Mouse (Mus musculus): Measurements from ENCODE around the gene Armc2. TPM values are rescaled to one million over a fixed set of nuclear protein-coding genes. Genes with fewer than 3 reads are reported as not detected.

The Armc2 gene
- polyA plus RNA-seq, 1 experiment from 2014 or later = 2.4 TPM

- no peak overlapping the region for H3K4me2 ChIP-seq (ENCODE audit: low read depth, low read length)
- H3K9me3 ChIP-seq (replicated peaks; ENCODE audit: control insufficient read depth, low read length) = no peaks in the 10 kb centered on the region
- DNase-seq (ENCODE audit: low spot score) = no peak
- no peak overlapping the region for H3K27ac ChIP-seq (replicated peaks; ENCODE audit: low read depth, low read length)
- H3K4me1 ChIP-seq (ENCODE audit: control insufficient read depth, insufficient read depth, low read length) = no peaks in the 10 kb centered on the region
- H3K27me3 ChIP-seq (ENCODE audit: control insufficient read depth, insufficient read depth, low read length) = no peaks in the 10 kb centered on the region
- no peaks in the 10 kb centered on the region for H3K36me3 ChIP-seq (replicated peaks; ENCODE audit: control insufficient read depth, insufficient read depth, low read depth, low read length)
- 89% methylated on average over 6 of the region's 6 CpGs for WGBS
- H3K4me3 ChIP-seq (ENCODE audit: low read depth, low read length) = no peak overlapping the region
- no peak overlapping the region for H3K9ac ChIP-seq (replicated peaks; ENCODE audit: low read length)
- ATAC-seq (replicated peaks; ENCODE audit: insufficient number of reproducible peaks, low FRiP score, low TSS enrichment, low read depth) = no peak
Observed at GRCm38 (mm10) chr10:41984221-41984620, 34.0 kb downstream of the Armc2 start.

- WGBS = 60% methylated on average over 7 of the region's 7 CpGs
- H3K4me2 ChIP-seq (ENCODE audit: low read depth, low read length) = no peak overlapping the region
- no peaks in the 10 kb centered on the region for H3K4me1 ChIP-seq (ENCODE audit: control insufficient read depth, insufficient read depth, low read length)
- no peaks in the 10 kb centered on the region for H3K36me3 ChIP-seq (replicated peaks; ENCODE audit: control insufficient read depth, insufficient read depth, low read depth, low read length)
- no peak overlapping the region for H3K4me3 ChIP-seq (ENCODE audit: low read depth, low read length)
- no peak for ATAC-seq (replicated peaks; ENCODE audit: insufficient number of reproducible peaks, low FRiP score, low TSS enrichment, low read depth)
- no peak for DNase-seq (ENCODE audit: low spot score)
- H3K9ac ChIP-seq (replicated peaks; ENCODE audit: low read length) = no peak overlapping the region
- H3K27me3 ChIP-seq (ENCODE audit: control insufficient read depth, insufficient read depth, low read length) = no peaks in the 10 kb centered on the region
- no peaks in the 10 kb centered on the region for H3K9me3 ChIP-seq (replicated peaks; ENCODE audit: control insufficient read depth, low read length)
- no peak overlapping the region for H3K27ac ChIP-seq (replicated peaks; ENCODE audit: low read depth, low read length)
Observed at GRCm38 (mm10) chr10:41982821-41983220, 35.4 kb downstream of the Armc2 start.

DNA sequence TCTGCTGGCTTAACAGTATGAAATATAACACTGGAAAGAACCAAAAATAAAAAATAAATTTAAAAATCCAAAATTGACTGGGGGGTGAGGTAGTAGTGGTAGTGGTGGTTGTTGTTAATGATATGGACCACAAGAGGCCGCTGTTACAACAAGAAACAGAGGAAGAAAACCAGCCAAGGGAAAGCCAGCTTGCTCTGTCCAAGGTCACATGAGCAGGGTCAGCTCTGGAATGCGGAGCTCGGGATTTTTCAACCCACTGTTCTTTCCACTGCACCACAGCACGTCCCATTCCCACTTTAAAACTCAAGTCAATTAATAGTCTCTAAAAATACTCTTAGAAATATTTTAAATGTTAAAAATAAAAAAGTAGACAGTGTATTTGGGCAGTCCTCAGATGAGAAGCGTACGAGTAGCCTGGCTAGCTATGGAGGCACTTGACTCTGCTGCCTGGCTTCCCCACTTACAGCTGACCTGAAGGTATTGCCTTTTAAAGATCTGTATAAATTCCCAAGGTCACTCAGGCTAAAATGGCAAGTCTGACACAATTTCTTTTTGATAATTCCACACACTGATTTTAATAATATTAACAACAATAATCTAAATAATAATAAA is 37.4 kb downstream of the Armc2 start:
- 25% methylated on average over 6 of the region's 6 CpGs for WGBS
- no peak overlapping the region for H3K4me2 ChIP-seq (ENCODE audit: low read depth, low read length)
- H3K9ac ChIP-seq (replicated peaks; ENCODE audit: low read length) = no peak overlapping the region
- H3K27ac ChIP-seq (replicated peaks; ENCODE audit: low read depth, low read length) = no peak overlapping the region
- H3K4me3 ChIP-seq (ENCODE audit: low read depth, low read length) = no peak overlapping the region
- H3K27me3 ChIP-seq (ENCODE audit: control insufficient read depth, insufficient read depth, low read length) = no peaks in the 10 kb centered on the region
- DNase-seq (ENCODE audit: low spot score) = peak; percentile 82
- ATAC-seq (replicated peaks; ENCODE audit: insufficient number of reproducible peaks, low FRiP score, low TSS enrichment, low read depth) = no peak
- no peaks in the 10 kb centered on the region for H3K4me1 ChIP-seq (ENCODE audit: control insufficient read depth, insufficient read depth, low read length)
- no peaks in the 10 kb centered on the region for H3K9me3 ChIP-seq (replicated peaks; ENCODE audit: control insufficient read depth, low read length)
- H3K36me3 ChIP-seq (replicated peaks; ENCODE audit: control insufficient read depth, insufficient read depth, low read depth, low read length) = no peaks in the 10 kb centered on the region

- no peak overlapping the region for H3K27ac ChIP-seq (replicated peaks; ENCODE audit: low read depth, low read length)
- no peak overlapping the region for H3K9ac ChIP-seq (replicated peaks; ENCODE audit: low read length)
- H3K4me1 ChIP-seq (ENCODE audit: control insufficient read depth, insufficient read depth, low read length) = no peaks in the 10 kb centered on the region
- DNase-seq (ENCODE audit: low spot score) (no peak), ATAC-seq (replicated peaks; ENCODE audit: insufficient number of reproducible peaks, low FRiP score, low TSS enrichment, low read depth) (no peak)
- H3K4me3 ChIP-seq (ENCODE audit: low read depth, low read length) = no peak overlapping the region
- H3K36me3 ChIP-seq (replicated peaks; ENCODE audit: control insufficient read depth, insufficient read depth, low read depth, low read length) = no peaks in the 10 kb centered on the region
- WGBS = 77% methylated on average over 7 of the region's 7 CpGs
- H3K4me2 ChIP-seq (ENCODE audit: low read depth, low read length) = no peak overlapping the region
- no peaks in the 10 kb centered on the region for H3K27me3 ChIP-seq (ENCODE audit: control insufficient read depth, insufficient read depth, low read length)
- no peaks in the 10 kb centered on the region for H3K9me3 ChIP-seq (replicated peaks; ENCODE audit: control insufficient read depth, low read length)
Observed at GRCm38 (mm10) chr10:41978403-41979234, 39.6 kb downstream of the Armc2 start.

DNA sequence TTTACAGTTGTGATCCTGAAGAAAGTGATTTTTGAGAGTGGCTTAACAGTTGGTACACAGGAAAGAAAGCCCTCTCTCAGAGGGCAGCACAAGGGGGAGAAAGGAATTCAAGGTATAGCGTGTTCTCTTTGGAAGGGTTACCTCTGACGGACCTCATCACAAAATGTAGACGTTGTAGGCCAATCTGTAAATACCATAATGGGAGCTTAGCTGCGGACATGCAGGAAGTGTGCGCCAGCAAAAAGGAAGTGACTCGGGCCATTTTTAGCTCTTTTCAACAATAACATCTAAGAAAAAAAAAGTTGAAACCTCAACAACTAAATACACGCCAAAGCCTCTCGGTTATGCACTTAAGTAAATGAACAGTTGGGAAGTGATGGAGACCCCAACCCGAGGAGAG is 45.6 kb downstream of the Armc2 start:
- WGBS = 87% methylated on average over 9 of the region's 9 CpGs
- Histone ChIP-seq H3K27me3 (ENCODE audit: control insufficient read depth, insufficient read depth, low read length) (no peaks in the 10 kb centered on the region), H3K4me2 (ENCODE audit: low read depth, low read length) (no peak overlapping the region), H3K9me3 (replicated peaks; ENCODE audit: control insufficient read depth, low read length) (no peaks in the 10 kb centered on the region), H3K9ac (replicated peaks; ENCODE audit: low read length) (no peak overlapping the region), H3K4me1 (ENCODE audit: control insufficient read depth, insufficient read depth, low read length) (no peaks in the 10 kb centered on the region), H3K4me3 (ENCODE audit: low read depth, low read length) (no peak overlapping the region), H3K27ac (replicated peaks; ENCODE audit: low read depth, low read length) (no peak overlapping the region), H3K36me3 (replicated peaks; ENCODE audit: control insufficient read depth, insufficient read depth, low read depth, low read length) (no peaks in the 10 kb centered on the region)
- no peak for DNase-seq (ENCODE audit: low spot score)
- ATAC-seq (replicated peaks; ENCODE audit: insufficient number of reproducible peaks, low FRiP score, low TSS enrichment, low read depth) = no peak

- Histone ChIP-seq H3K27me3 (ENCODE audit: control insufficient read depth, insufficient read depth, low read length) (no peaks in the 10 kb centered on the region), H3K9ac (replicated peaks; ENCODE audit: low read length) (no peak overlapping the region), H3K4me3 (ENCODE audit: low read depth, low read length) (no peak overlapping the region), H3K4me1 (ENCODE audit: control insufficient read depth, insufficient read depth, low read length) (no peaks in the 10 kb centered on the region), H3K4me2 (ENCODE audit: low read depth, low read length) (no peak overlapping the region), H3K36me3 (replicated peaks; ENCODE audit: control insufficient read depth, insufficient read depth, low read depth, low read length) (no peaks in the 10 kb centered on the region), H3K9me3 (replicated peaks; ENCODE audit: control insufficient read depth, low read length) (no peaks in the 10 kb centered on the region), H3K27ac (replicated peaks; ENCODE audit: low read depth, low read length) (no peak overlapping the region)
- WGBS = 82% methylated on average over 11 of the region's 11 CpGs
- DNase-seq (ENCODE audit: low spot score) = no peak
- ATAC-seq (replicated peaks; ENCODE audit: insufficient number of reproducible peaks, low FRiP score, low TSS enrichment, low read depth) = no peak
Observed at GRCm38 (mm10) chr10:41967915-41968635, 50.2 kb downstream of the Armc2 start.

- H3K36me3 ChIP-seq (replicated peaks; ENCODE audit: control insufficient read depth, insufficient read depth, low read depth, low read length) = no peaks in the 10 kb centered on the region
- H3K27me3 ChIP-seq (ENCODE audit: control insufficient read depth, insufficient read depth, low read length) = no peaks in the 10 kb centered on the region
- DNase-seq (ENCODE audit: low spot score) = no peak
- no peaks in the 10 kb centered on the region for H3K9me3 ChIP-seq (replicated peaks; ENCODE audit: control insufficient read depth, low read length)
- no peak; the same call in 1 of the 2 replicates for ATAC-seq (replicated peaks; ENCODE audit: insufficient number of reproducible peaks, low FRiP score, low TSS enrichment, low read depth)
- no peak overlapping the region for H3K4me3 ChIP-seq (ENCODE audit: low read depth, low read length)
- no peak overlapping the region for H3K27ac ChIP-seq (replicated peaks; ENCODE audit: low read depth, low read length)
- H3K4me2 ChIP-seq (ENCODE audit: low read depth, low read length) = no peak overlapping the region
- H3K4me1 ChIP-seq (ENCODE audit: control insufficient read depth, insufficient read depth, low read length) = no peaks in the 10 kb centered on the region
- no peak overlapping the region for H3K9ac ChIP-seq (replicated peaks; ENCODE audit: low read length)
- WGBS = 48% methylated on average over 4 of the region's 4 CpGs
Observed at GRCm38 (mm10) chr10:41962725-41963124, 55.5 kb downstream of the Armc2 start.

- ATAC-seq (replicated peaks; ENCODE audit: insufficient number of reproducible peaks, low FRiP score, low TSS enrichment, low read depth) (no peak), DNase-seq (ENCODE audit: low spot score) (peak; percentile 47)
Observed at GRCm38 (mm10) chr10:41959808-41960207, 58.4 kb downstream of the Armc2 start.

More at GRCm38 (mm10) chr10:41959808-41960207, 58.4 kb downstream of the Armc2 start:
- WGBS = 73% methylated on average over 2 of the region's 2 CpGs
- H3K27ac ChIP-seq (replicated peaks; ENCODE audit: low read depth, low read length) = no peak overlapping the region
- H3K4me1 ChIP-seq (ENCODE audit: control insufficient read depth, insufficient read depth, low read length) = no peaks in the 10 kb centered on the region
- no peak overlapping the region for H3K4me2 ChIP-seq (ENCODE audit: low read depth, low read length)
- H3K4me3 ChIP-seq (ENCODE audit: low read depth, low read length) = no peak overlapping the region
- no peaks in the 10 kb centered on the region for H3K36me3 ChIP-seq (replicated peaks; ENCODE audit: control insufficient read depth, insufficient read depth, low read depth, low read length)
- no peak overlapping the region for H3K9ac ChIP-seq (replicated peaks; ENCODE audit: low read length)
- no peaks in the 10 kb centered on the region for H3K27me3 ChIP-seq (ENCODE audit: control insufficient read depth, insufficient read depth, low read length)
- no peaks in the 10 kb centered on the region for H3K9me3 ChIP-seq (replicated peaks; ENCODE audit: control insufficient read depth, low read length)
